Mouse (Mus musculus): ENCODE measurements around the gene Ednra.

GRCm38 (mm10) chr8:77698028-77698427 lies 26.2 kb downstream of the Ednra start:
- TF ChIP-seq CEBPB (IDR thresholded peaks at IDR 0.05; ENCODE audit: insufficient read depth, poor library complexity, severe bottlenecking) (no peak), POLR2AphosphoS2 (IDR thresholded peaks at IDR 0.05; ENCODE audit: insufficient read length, low read depth) (no peak), MAX (IDR thresholded peaks at IDR 0.05; ENCODE audit: low read depth) (no peak), SRF (IDR thresholded peaks at IDR 0.05; ENCODE audit: control insufficient read depth, insufficient read length, low read depth) (no peak), POLR2A (IDR thresholded peaks at IDR 0.05; ENCODE audit: insufficient read length, low read depth) (no peak), MYOG (IDR thresholded peaks at IDR 0.05; ENCODE audit: control insufficient read depth in 1 of 3, insufficient read depth in 1 of 3, insufficient read length in 2 of 3, low read depth in 2 of 3) (no peak), TCF12 (IDR thresholded peaks at IDR 0.05; ENCODE audit: insufficient read depth, poor library complexity, severe bottlenecking) (no peak)
